Mouse (Mus musculus) liver, adult (tissue): ENCODE data around the gene Zfp652.

Experiments
- GATA4 ChIP-seq: IDR thresholded peaks from 2 replicates; pipeline ENCODE4 v1.6.1; 2014; ENCODE audit warnings: mild to moderate bottlenecking, low read length; ENCODE audit not compliant: insufficient replicate concordance

Zfp652 gene

DNA sequence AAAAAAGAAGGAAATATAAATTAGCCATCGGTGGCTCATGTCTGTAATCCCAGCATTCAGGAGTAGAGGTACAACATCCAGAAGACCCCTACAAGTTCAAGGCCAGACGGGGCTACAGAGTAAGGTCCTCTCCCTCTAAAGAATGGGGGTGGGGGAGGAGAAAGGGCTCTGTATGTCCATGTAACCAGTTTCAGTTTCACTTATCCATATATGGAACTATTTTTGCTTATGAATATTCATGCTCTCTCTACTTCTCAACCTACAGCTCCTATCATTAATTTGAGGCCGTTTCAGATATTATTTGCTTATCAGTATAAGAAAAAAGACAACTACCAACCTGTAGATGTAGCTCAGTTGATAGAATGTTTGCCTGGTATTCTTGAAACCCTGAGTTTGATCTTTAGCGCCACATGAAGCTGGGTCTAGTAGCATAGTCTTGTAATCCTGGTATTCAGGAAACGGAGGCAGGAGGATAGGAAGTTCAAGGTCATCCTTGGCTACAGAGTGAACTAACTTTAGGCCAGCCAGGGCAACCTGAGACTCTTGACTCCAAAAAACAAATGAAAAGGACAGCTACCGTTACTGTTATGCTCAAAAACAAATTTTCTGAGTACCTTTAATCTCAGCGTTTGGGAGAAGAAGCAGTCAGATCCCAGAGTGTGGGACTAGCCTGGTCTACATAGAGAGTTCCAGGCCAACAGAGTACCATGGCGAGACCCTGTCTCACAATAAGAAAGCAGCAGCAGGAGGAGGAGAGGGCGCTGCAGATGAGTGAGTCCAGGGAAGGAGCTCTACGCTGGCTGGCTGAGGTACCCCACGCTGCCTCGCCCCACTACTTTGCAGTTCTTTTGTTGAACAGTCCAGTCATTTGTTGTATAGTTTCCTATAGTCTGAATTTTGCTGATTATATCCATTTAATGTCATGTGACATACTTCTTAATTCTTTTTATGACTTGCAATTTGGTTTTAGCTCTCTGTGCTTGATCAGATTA is 16.7 kb downstream of the Zfp652 start:
- TF ChIP-seq GATA4, result no peak

DNA sequence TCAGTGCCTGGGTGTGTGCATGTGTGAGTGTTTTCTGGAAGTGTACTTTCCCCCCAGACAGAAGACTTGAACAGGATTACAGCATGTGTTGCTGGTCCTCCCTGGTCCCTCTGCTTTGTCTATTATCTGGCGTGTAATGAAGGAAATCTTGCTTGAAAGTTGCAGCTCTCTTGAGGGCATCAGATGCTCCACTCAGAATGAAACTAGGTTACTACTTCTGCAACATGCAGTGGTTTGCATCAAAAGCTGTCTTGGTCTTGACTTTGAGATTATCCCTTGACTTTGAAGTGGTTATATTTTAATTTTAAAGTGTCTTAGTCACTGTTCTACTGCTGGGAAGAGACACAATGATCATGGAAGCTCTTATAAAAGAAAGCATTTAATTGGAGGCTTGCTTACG is 22.0 kb downstream of the Zfp652 start:
- TF ChIP-seq GATA4, result no peak

DNA sequence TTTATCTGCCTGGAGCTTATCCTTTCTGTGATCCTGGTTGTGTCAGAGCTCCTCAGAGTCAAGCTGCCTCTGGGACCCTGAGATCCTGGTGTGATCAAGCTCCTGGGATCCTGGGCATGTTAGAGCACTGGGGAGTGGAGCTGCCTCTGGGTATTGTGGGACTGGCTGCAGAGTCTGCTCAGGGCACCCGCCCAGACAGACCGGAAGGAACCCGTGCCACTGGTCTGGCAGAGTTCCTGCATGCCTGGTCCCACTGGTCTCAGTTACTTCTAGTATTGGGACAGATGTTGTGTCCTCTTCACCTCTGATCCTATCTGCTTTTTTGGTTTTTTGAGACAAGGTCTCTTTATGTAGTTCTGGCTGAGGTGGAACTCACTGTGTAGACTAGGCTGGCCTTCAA is 25.3 kb downstream of the Zfp652 start:
- TF ChIP-seq GATA4, result no peak

DNA sequence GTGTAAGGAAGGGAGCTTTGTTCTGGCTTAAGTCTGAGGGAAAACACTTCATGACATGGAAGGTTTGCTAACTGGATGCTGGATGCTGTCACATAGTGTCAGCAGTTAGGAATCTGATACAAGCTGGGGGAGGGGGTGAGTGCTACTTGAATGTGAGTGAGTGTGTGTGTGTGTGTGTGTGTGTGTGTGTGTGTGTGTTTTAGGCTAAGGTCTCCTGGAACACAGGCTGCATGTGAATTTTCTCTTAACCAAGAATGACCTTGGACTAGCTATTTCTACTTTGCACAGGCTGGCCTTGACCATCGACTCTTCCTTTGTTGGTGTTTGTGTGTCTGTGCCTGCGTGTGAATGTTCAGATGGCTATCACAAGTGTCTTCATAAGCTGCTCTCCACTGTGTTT is 32.0 kb downstream of the Zfp652 start:
- peak; percentile 50; the same call in 1 of the 2 replicates for TF ChIP-seq GATA4

DNA sequence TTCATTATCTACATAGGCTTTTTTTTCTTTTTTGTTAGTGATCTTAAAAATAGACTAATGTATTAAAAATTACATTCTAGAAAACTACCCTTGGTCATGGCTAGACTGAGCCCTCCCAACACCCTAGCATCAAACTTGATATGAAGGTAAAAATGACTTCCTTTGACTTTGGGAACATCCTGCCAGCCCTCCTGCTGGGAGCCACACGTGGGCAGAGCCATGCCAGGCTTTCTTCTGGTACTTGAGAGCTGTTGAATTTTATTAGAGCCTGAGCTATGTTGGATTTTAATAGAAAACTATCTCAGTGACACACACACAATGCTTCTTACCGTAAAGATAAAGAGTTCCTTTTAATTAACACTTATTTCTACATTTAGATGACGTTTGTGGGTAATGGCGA is 34.3 kb downstream of the Zfp652 start:
- TF ChIP-seq GATA4, result no peak

DNA sequence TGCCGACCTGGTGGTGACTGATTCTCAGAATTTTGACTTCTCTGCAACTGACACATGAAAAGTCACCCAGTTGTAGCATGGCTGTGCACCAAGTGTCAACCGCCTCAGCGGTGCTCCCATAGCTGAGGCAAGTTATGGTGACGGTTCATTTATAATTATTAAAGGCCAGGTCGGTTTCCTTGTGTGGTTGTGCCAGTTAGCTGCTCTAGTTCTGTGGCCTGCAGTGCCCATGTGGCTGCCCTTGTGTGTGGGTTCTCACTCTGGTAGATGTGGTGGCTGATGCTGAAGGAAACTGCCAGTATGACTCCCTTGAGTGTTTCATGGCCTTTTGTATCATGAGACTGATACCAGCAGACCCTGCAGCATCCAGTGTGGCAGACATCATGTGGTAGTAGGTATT is 35.9 kb downstream of the Zfp652 start:
- no peak for TF ChIP-seq GATA4

DNA sequence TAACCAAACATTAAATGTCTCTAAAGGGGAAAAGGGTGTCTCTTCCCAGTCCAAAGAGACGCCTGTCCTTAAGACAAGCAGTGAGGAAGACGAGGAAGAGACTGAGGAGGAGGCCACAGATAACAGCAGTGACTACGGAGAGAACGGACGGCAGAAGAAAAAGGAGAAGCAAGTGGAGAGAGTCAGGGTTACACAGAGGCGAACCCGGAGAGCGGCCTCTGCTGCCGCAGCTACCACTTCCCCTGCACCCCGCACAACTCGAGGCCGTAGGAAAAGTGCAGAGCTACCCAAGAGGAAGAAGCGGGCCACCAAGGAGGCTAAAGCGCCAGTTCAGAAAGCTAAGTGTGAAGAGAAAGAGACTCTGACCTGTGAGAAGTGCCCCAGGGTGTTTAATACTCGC is 37.1 kb downstream of the Zfp652 start:
- no peak for TF ChIP-seq GATA4

DNA sequence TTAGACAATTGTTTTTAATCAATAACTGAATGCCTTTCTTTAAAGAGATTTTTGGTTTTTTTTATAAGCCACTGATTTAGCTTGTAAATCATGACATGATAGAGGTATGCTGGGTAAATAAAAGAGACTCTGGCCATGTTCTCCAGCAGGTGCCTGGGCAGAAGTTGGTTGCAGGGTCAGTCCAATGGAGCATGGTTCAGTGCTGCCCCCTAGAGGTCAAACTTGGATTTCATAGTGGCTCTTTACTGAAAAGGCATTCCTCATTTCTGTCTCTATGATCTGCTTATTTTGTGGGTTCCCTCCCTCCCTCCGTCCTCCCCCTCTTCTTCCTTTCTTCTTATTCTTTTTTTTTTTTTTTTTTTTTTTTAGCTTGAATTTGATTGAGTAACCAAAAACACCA is 38.5 kb downstream of the Zfp652 start:
- no peak for TF ChIP-seq GATA4

DNA sequence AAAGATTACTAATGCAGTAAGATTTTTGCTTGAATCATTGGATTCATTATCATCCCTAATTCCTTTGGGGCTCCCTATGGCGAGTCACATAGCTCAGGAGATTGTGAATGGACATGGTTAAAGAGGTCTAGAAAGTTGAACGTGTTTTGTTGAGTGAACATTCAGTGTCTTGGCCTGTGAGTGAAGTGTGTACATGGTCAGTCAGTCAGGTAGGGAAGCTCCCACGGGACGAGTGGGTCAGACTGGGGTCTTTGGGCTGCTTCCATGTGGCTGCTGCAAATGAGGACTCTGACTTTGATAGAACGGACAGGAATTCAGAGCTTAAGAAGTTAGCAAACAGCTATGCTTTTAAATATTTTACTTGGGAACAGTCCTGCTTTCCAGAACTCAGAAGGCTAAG is 48.0 kb downstream of the Zfp652 start:
- no peak for TF ChIP-seq GATA4

DNA sequence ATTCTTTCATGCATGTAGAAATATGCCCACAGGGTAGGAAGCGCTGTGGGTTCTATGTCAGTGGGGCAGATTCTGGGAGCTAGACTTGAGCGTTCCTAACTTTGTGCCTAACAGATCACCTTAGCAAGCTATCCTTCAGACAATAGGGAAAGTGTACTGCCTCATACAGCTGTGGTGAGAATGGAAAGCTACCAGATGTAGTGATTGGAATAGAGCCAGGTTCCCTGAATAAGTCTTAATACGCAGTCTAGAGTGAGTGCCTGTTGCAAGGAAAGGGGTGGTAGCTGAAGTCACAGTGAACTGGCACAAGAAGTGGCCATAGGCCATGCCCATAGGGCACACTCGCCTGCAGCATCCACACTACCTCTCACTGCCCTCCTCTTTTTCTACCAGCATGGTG is 50.5 kb downstream of the Zfp652 start:
- TF ChIP-seq GATA4, result no peak

DNA sequence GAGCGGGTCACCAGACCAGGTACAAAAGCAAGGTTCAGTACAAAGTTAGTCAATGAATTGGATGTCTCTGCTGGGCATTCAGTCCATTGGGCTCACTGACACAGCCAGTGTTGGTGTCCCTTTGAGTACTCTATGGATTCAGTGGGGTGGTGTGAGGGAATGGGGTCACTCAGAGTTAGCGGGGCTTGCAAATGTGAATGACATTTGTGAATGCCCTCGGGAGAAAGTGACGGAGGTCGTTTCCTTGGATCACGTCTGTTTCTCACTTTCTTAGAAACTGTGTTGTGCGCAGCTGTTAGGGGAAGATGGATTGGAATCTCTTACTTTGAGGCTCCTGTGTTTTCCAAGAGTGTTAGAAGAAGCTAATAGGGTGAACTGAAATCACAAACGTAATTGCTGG is 52.3 kb downstream of the Zfp652 start:
- TF ChIP-seq GATA4, result no peak

DNA sequence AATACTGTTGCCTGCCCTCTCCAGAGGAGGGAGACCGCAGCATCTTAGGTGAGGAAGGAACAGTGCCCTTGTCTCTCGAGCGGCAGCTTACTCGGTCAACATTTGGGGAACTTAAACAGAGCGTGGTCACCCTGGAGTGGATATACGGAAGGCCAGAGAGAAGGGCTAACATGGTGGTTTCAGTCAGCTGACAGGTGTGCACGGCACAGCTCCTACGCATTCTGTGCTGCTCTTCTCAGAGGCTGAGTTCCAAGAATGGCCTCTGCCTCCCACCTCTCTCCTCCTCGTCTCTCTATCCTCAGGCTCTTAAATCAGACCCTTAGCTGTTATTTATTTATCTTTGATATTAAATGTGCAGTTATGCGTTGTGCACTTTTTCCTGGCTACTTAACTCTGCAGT is 52.9 kb downstream of the Zfp652 start:
- TF ChIP-seq GATA4, result no peak

DNA sequence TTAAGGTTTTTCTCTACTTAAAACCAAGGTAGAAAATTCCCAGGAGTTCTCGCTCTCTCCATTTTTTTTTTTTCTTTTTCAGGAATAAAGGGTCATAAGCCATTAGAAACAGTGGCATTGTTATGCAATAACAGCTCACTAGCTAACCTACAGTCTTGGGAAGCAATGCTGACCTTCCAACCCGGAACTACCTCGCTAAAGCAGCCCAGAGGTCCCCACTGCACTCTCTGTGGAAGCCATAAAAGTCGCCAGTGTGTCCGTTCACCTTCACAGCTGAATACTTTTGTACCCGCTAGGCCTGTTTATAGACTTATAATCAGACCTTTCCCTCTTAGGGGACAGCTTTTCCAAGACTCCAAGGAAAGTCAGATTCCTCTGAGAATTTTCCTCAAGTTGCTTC is 55.8 kb downstream of the Zfp652 start:
- no peak for TF ChIP-seq GATA4

DNA sequence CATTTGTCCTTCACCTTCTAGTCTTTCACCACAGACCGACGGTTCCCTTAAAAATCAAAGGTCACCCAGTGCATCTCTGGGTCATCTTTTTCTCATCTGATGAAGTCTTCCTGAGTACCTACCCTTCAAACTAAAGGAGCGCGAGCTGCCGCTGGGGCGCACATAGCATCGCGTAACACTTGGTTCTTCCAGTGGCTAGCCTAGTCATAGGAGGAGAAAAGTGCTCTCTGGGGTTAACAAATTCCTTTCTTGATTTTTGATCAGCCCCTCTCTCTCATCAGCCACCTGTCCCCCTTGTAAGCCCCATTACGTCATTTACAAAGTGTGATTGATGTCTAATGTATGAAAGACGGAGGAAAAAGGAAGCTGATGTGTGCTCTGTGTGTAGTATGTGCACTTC is 56.7 kb downstream of the Zfp652 start:
- TF ChIP-seq GATA4, result no peak

DNA sequence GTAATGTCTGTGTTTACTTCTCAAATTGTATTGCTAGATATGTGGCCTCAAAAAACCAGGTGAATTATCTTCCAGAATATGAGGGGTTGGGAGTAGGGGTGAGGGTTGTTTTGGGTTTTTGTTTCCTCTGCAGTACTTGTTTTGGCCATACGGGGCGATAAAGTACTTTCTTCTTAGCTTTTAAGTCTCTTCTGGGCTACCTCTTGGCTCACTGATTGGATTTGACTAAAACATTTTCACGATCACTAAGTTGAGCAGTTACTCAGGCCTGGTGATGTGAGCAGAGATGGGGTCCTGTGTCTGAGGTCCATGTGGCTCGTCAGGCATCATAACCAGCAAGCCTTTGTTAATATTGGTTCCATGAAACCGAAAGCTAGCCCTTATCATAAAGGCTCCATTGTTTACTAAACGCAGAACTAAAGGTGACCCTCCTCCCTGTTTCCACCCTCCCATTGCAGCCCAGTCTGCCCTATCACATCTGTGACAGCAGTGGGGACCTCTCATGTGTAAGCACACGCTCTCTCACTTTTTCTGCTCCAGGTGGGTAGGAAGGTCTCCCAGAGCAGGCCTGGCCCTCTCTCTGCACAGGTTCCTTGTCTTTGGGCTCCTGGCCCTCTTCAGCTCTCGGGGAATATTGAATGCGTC is 58.4 kb downstream of the Zfp652 start:
- no peak for TF ChIP-seq GATA4

DNA sequence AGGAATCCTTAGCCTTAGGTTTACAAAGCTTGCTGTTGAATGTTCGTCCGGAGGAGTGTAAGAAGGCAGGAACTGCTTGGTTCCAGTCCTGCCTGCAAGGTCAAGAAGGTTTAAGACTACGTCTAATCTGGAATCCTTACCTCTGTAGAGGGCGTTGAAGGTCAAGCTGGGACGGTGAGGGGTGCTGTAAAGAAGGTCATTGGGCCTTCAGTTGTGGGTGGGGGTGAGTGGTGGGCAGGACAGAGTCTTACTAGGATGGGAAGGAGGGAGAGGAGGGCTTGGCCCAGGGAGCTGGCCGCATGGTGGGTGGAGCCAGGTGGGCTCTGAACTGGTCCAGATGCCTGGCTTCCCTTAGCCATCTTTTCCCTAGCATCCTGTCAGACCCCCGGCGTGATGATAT is 59.2 kb downstream of the Zfp652 start:
- TF ChIP-seq GATA4, result no peak
